Mouse (Mus musculus) embryonic facial prominence, embryonic 11.5 days (tissue): ENCODE measurements around the gene March6. TPM values are rescaled to one million over a fixed set of nuclear protein-coding genes. Genes with fewer than 3 reads are reported as not detected.

Experiments
- ATAC-seq: fragments of 200-750 bp; cut with Nextera tagmentation; replicated peaks from 2 replicates; pipeline ENCODE4 v1.8.0; 2017; ENCODE audit warnings: low read depth; ENCODE audit not compliant: insufficient number of reproducible peaks, low FRiP score, low TSS enrichment
- DNase-seq: peaks from one replicate; pipeline ENCODE4 v3.0.0-alpha.2; 2015; ENCODE audit warnings: low spot score
- H3K27ac ChIP-seq: fragments of 300-500 bp; sonication (generic); replicated peaks from 2 replicates; pipeline ENCODE4 v1.5.1; 2014; ENCODE audit warnings: mild to moderate bottlenecking, low read depth, low read length, control low read depth
- H3K27me3 ChIP-seq: fragments of 300-500 bp; sonication (generic); 2 replicates; pipeline ENCODE4 v1.6.1; 2014; ENCODE audit warnings: mild to moderate bottlenecking, low read length, moderate library complexity, mixed read lengths; ENCODE audit not compliant: control insufficient read depth, insufficient read depth
- H3K36me3 ChIP-seq: fragments of 300-500 bp; sonication (generic); replicated peaks from 2 replicates; pipeline ENCODE4 v1.6.1; 2014; ENCODE audit warnings: low read depth, mild to moderate bottlenecking, low read length, moderate library complexity, mixed read lengths; ENCODE audit not compliant: control insufficient read depth, insufficient read depth
- H3K4me1 ChIP-seq: fragments of 300-500 bp; sonication (generic); 2 replicates; pipeline ENCODE4 v1.6.1; 2014; ENCODE audit warnings: low read length, mixed read lengths; ENCODE audit not compliant: control insufficient read depth, insufficient read depth
- H3K4me2 ChIP-seq: fragments of 300-500 bp; sonication (generic); 2 replicates; pipeline ENCODE4 v1.6.1; 2014; ENCODE audit warnings: low read depth, mild to moderate bottlenecking, control low read depth, low read length, moderate library complexity
- H3K4me3 ChIP-seq: fragments of 300-500 bp; sonication (generic); 2 replicates; pipeline ENCODE4 v1.5.1; 2014; ENCODE audit warnings: low read depth, low read length, control low read depth
- H3K9ac ChIP-seq: fragments of 300-500 bp; sonication (generic); replicated peaks from 2 replicates; pipeline ENCODE4 v1.6.1; 2014; ENCODE audit warnings: mild to moderate bottlenecking, control low read depth, low read length
- H3K9me3 ChIP-seq: fragments of 300-500 bp; sonication (generic); replicated peaks from 2 replicates; pipeline ENCODE4 v1.6.1; 2016; ENCODE audit warnings: mild to moderate bottlenecking, low read length, inconsistent platforms, mixed read lengths; ENCODE audit not compliant: control insufficient read depth
- WGBS: fragments of 180-500 bp; shearing (Covaris S2); extraction: QIAGEN DNeasy Blood & Tissue Kit; methylation state at CpG from one replicate; pipeline ENCODE4 v1.1.7; 2014; 5-methylcytosine and 5-hydroxymethylcytosine counted together
- polyA plus RNA-seq: library from polyadenylated mRNA; unstranded; fragments of >200 nt; fragmentation: Nextera tagmentation; extraction: Ambion mirVana; gene quantifications from 2 replicates; pipeline ENCODE4 v1.2.1, GENCODE M21; 2014

Gene March6
- polyA plus RNA-seq, 1 experiment from 2014 or later, result 40.6 TPM

- peak; percentile 23; the same call in 1 of the 2 replicates for ATAC-seq
- no peaks in the 10 kb centered on the region for H3K36me3 ChIP-seq
- no peaks in the 10 kb centered on the region for H3K4me1 ChIP-seq
- no peak overlapping the region for H3K27ac ChIP-seq
- H3K9ac ChIP-seq, result no peak overlapping the region
- H3K4me3 ChIP-seq, result no peak overlapping the region
- H3K9me3 ChIP-seq, result no peaks in the 10 kb centered on the region
- 54% methylated on average over 8 of the region's 8 CpGs for WGBS
- H3K27me3 ChIP-seq, result no peaks in the 10 kb centered on the region
- no peak overlapping the region for H3K4me2 ChIP-seq
- DNase-seq, result no peak
Measured at GRCm38 (mm10) chr15:31426066-31426706, 104.7 kb downstream of the March6 start.

GRCm38 (mm10) chr15:31422649-31423369, 108.0 kb downstream of the March6 start:
- no peak for ATAC-seq
- Histone ChIP-seq H3K27me3 (no peaks in the 10 kb centered on the region), H3K27ac (no peak overlapping the region), H3K4me3 (no peak overlapping the region), H3K36me3 (no peaks in the 10 kb centered on the region), H3K9me3 (no peaks in the 10 kb centered on the region), H3K4me1 (no peaks in the 10 kb centered on the region), H3K9ac (no peak overlapping the region), H3K4me2 (no peak overlapping the region)
- WGBS, result 71% methylated on average over 7 of the region's 7 CpGs
- DNase-seq, result no peak

GRCm38 (mm10) chr15:31419037-31419436, 111.8 kb downstream of the March6 start:
- ATAC-seq, result no peak
- H3K27ac ChIP-seq, result no peak overlapping the region
- no peak overlapping the region for H3K4me3 ChIP-seq
- DNase-seq, result peak; percentile 35
- no peaks in the 10 kb centered on the region for H3K9me3 ChIP-seq
- H3K27me3 ChIP-seq, result no peaks in the 10 kb centered on the region
- 42% methylated on average over 9 of the region's 9 CpGs for whole genome bisulfite sequencing
- no peak overlapping the region for H3K9ac ChIP-seq
- no peaks in the 10 kb centered on the region for H3K36me3 ChIP-seq
- H3K4me2 ChIP-seq, result no peak overlapping the region
- H3K4me1 ChIP-seq, result no peaks in the 10 kb centered on the region; the same call in 1 of the 2 replicates

- Histone ChIP-seq H3K4me3 (no peak overlapping the region), H3K9me3 (no peaks in the 10 kb centered on the region), H3K4me1 (no peaks in the 10 kb centered on the region; the same call in 1 of the 2 replicates), H3K27ac (no peak overlapping the region), H3K27me3 (no peaks in the 10 kb centered on the region), H3K36me3 (no peaks in the 10 kb centered on the region), H3K4me2 (no peak overlapping the region), H3K9ac (no peak overlapping the region)
- 37% methylated on average over 7 of the region's 7 CpGs for WGBS
- DNase-seq (no peak), ATAC-seq (no peak)
Measured at GRCm38 (mm10) chr15:31418686-31419024, 112.2 kb downstream of the March6 start.

GRCm38 (mm10) chr15:31417796-31418685, 112.8 kb downstream of the March6 start:
- no peaks in the 10 kb centered on the region for H3K9me3 ChIP-seq
- no peaks in the 10 kb centered on the region; the same call in 1 of the 2 replicates for H3K4me1 ChIP-seq
- no peak overlapping the region for H3K4me3 ChIP-seq
- no peak overlapping the region for H3K9ac ChIP-seq
- no peak overlapping the region for H3K4me2 ChIP-seq
- H3K36me3 ChIP-seq, result no peaks in the 10 kb centered on the region
- ATAC-seq (no peak; the same call in 1 of the 2 replicates), DNase-seq (no peak)
- WGBS, result 64% methylated on average over 21 of the region's 21 CpGs
- no peaks in the 10 kb centered on the region for H3K27me3 ChIP-seq
- no peak overlapping the region for H3K27ac ChIP-seq

- ATAC-seq (no peak; the same call in 1 of the 2 replicates), DNase-seq (no peak)
- H3K4me2 ChIP-seq, result no peak overlapping the region
- H3K9me3 ChIP-seq, result no peaks in the 10 kb centered on the region
- H3K9ac ChIP-seq, result no peak overlapping the region
- H3K27ac ChIP-seq, result no peak overlapping the region
- no peak overlapping the region for H3K4me3 ChIP-seq
- WGBS, result 85% methylated on average over 5 of the region's 6 CpGs
- H3K36me3 ChIP-seq, result no peaks in the 10 kb centered on the region
- no peaks in the 10 kb centered on the region for H3K27me3 ChIP-seq
- H3K4me1 ChIP-seq, result no peaks in the 10 kb centered on the region; the same call in 1 of the 2 replicates
Measured at GRCm38 (mm10) chr15:31417409-31417795, 113.5 kb downstream of the March6 start.

GRCm38 (mm10) chr15:31415181-31415580, 115.7 kb downstream of the March6 start:
- DNase-seq (no peak), ATAC-seq (no peak)
- Histone ChIP-seq H3K9me3 (no peaks in the 10 kb centered on the region), H3K27me3 (no peaks in the 10 kb centered on the region), H3K36me3 (no peaks in the 10 kb centered on the region), H3K27ac (no peak overlapping the region), H3K9ac (no peak overlapping the region), H3K4me3 (no peak overlapping the region), H3K4me1 (no peaks in the 10 kb centered on the region; the same call in 1 of the 2 replicates), H3K4me2 (no peak overlapping the region)
- WGBS, result 58% methylated on average over 4 of the region's 4 CpGs
